In the genomic region with DNA sequence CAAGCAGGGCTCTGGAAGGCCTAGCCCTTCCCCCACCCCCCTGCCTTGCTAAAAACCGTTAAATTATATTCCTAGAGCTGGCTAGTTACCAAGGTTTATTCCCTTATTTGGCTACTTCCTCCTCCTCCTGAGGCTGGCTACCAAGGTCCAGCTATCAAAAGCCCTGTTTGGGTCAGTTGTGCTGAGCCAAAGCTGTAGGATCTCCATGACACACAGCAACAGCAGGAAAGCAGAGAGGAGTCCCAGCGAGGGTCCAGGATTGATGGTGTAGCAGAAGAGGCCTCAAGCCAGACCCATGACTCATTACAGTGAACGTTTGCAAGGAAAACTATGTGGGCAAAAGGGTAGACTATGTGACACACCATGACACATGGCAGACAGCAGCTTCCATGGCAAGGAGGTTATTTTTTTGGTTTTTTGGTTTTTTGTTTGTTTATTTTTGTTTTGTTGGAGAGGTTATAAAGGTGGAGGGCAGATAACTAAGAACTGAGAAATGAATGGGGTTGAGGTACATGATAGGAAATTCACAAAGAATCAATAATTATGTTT, we compare ENCODE assay signal across 17 mouse cellular contexts. TPM values are rescaled to one million over a fixed set of nuclear protein-coding genes. Genes with fewer than 3 reads are reported as not detected.
DNase-seq lines count a peak whose midpoint lies in the region; ATAC-seq and TF ChIP-seq lines count a peak whose summit lies in the region.
"Had no signal": no experiment of that assay in that cellular context is flagged by ENCODE, and none has a peak within 500 bp of the region (broad histone marks: within the 10 kb centered on the region; RNA-seq: fewer than 3 reads in every experiment).

No protein-coding gene starts in this region.

- CTCF ChIA-PET in Patski (lab: Charles Lee), result no interaction called here

- H3K27me3 ChIP-seq in heart, embryonic 10.5 days (ENCODE audit: insufficient read depth, poor library complexity, severe bottlenecking), result no peaks in the 10 kb centered on the region
- H3K27me3 ChIP-seq in midbrain, embryonic 10.5 days (ENCODE audit: low read depth, poor library complexity, severe bottlenecking), result no peaks in the 10 kb centered on the region
- no peaks in the 10 kb centered on the region for H3K27me3 ChIP-seq in midbrain, embryonic 14.5 days (ENCODE audit: control insufficient read depth, insufficient read depth, low read length)
- H3K27me3 ChIP-seq in Patski, result no peaks in the 10 kb centered on the region
- H3K27me3 ChIP-seq in forebrain, postnatal 0 days (ENCODE audit: insufficient read depth, low read length), result no peaks in the 10 kb centered on the region
- H3K27me3 ChIP-seq: forebrain, embryonic 13.5 days; hindbrain, embryonic 12.5 days; limb, embryonic 12.5 days; liver, embryonic 12.5 days had no signal

- DNase-seq in heart, embryonic 10.5 days (ENCODE audit: low spot score), result no peak
- no peak for DNase-seq in heart, adult 18-20 months
- no peak for DNase-seq in midbrain, embryonic 10.5 days (ENCODE audit: low spot score)
- DNase-seq in midbrain, embryonic 14.5 days, result no peak
- DNase-seq in Patski (ENCODE audit: low read depth, low spot score), result no peak
- no peak for DNase-seq in layer of hippocampus, postnatal 25 days (ENCODE audit: extremely low spot score in 1 of 2, low spot score in 1 of 2)
- DNase-seq in forebrain, postnatal 0 days, result no peak
- DNase-seq: cerebellum, adult 8-10 months; heart, postnatal 10 days; lung, adult 2 months; retina, postnatal 1 day had no signal

- no peak overlapping the region for H3K4me2 ChIP-seq in midbrain, embryonic 14.5 days (ENCODE audit: low read length)
- H3K4me2 ChIP-seq in forebrain, postnatal 0 days (ENCODE audit: low read depth), result no peak overlapping the region
- H3K4me2 ChIP-seq: forebrain, embryonic 13.5 days; hindbrain, embryonic 12.5 days; limb, embryonic 12.5 days; liver, embryonic 12.5 days had no signal

- 45% methylated on average over 3 of the region's 3 CpGs for WGBS in heart, embryonic 10.5 days
- WGBS in midbrain, embryonic 10.5 days, result 64% methylated on average over 3 of the region's 3 CpGs
- 61% methylated on average over 3 of the region's 3 CpGs for WGBS in midbrain, embryonic 14.5 days
- 57% methylated on average over 3 of the region's 3 CpGs for WGBS in forebrain, postnatal 0 days

- H3K9me3 ChIP-seq in heart, embryonic 10.5 days, result no peaks in the 10 kb centered on the region
- no peaks in the 10 kb centered on the region for H3K9me3 ChIP-seq in midbrain, embryonic 10.5 days (replicated peaks)
- H3K9me3 ChIP-seq in midbrain, embryonic 14.5 days (ENCODE audit: control insufficient read depth, low read length), result no peaks in the 10 kb centered on the region
- no peaks in the 10 kb centered on the region for H3K9me3 ChIP-seq in forebrain, postnatal 0 days (ENCODE audit: low read length)
- H3K9me3 ChIP-seq: forebrain, embryonic 13.5 days; G1E; hindbrain, embryonic 12.5 days; limb, embryonic 12.5 days; liver, embryonic 12.5 days had no signal

- POLR2A ChIA-PET in Patski (lab: Charles Lee), result no interaction called here

- no peak overlapping the region for H3K4me3 ChIP-seq in heart, embryonic 10.5 days
- H3K4me3 ChIP-seq in midbrain, embryonic 10.5 days, result no peak overlapping the region
- H3K4me3 ChIP-seq in midbrain, embryonic 14.5 days (replicated peaks; ENCODE audit: low read depth, low read length), result no peak overlapping the region
- no peak overlapping the region for H3K4me3 ChIP-seq in forebrain, postnatal 0 days (ENCODE audit: low read depth, low read length)
- H3K4me3 ChIP-seq: forebrain, embryonic 13.5 days; hindbrain, embryonic 12.5 days; limb, embryonic 12.5 days; liver, embryonic 12.5 days had no signal

- no peak overlapping the region for H3K9ac ChIP-seq in midbrain, embryonic 14.5 days (replicated peaks; ENCODE audit: low read length)
- no peak overlapping the region for H3K9ac ChIP-seq in forebrain, postnatal 0 days
- H3K9ac ChIP-seq: forebrain, embryonic 13.5 days; hindbrain, embryonic 12.5 days; limb, embryonic 12.5 days; liver, embryonic 12.5 days had no signal

- H3K36me3 ChIP-seq in heart, embryonic 10.5 days, result no peaks in the 10 kb centered on the region
- H3K36me3 ChIP-seq in midbrain, embryonic 10.5 days, result no peaks in the 10 kb centered on the region
- H3K36me3 ChIP-seq in midbrain, embryonic 14.5 days (ENCODE audit: control insufficient read depth, insufficient read depth, low read length), result no peaks in the 10 kb centered on the region
- no peaks in the 10 kb centered on the region for H3K36me3 ChIP-seq in forebrain, postnatal 0 days (ENCODE audit: insufficient read depth)
- H3K36me3 ChIP-seq: G1E; hindbrain, embryonic 12.5 days; limb, embryonic 12.5 days; liver, embryonic 12.5 days had no signal

- no peak for ATAC-seq in midbrain, embryonic 14.5 days (ENCODE audit: low FRiP score, low TSS enrichment)
- ATAC-seq in Patski, result peak; percentile 16
- ATAC-seq in forebrain, postnatal 0 days, result no peak
- ATAC-seq: forebrain, embryonic 13.5 days; liver, embryonic 12.5 days had no signal

- H3K27ac ChIP-seq in heart, embryonic 10.5 days, result 0 out of 2 replicates have a peak overlapping the region, but pooled peaks have one; percentile 2
- H3K27ac ChIP-seq in midbrain, embryonic 10.5 days (replicated peaks), result 0 out of 2 replicates have a peak overlapping the region, but pooled peaks have one; percentile 42
- H3K27ac ChIP-seq in midbrain, embryonic 14.5 days (replicated peaks; ENCODE audit: low read depth, low read length), result no peak overlapping the region
- H3K27ac ChIP-seq in forebrain, postnatal 0 days (ENCODE audit: low read depth, low read length), result no peak overlapping the region
- H3K27ac ChIP-seq: forebrain, embryonic 13.5 days; hindbrain, embryonic 12.5 days; limb, embryonic 12.5 days; liver, embryonic 12.5 days; stomach, postnatal 0 days had no signal

- in situ Hi-C loops in Patski (cut with MboI; ENCODE audit: low pct_unique_long_range_greater_than_20kb), result no loop called here

- H3K4me1 ChIP-seq in heart, embryonic 10.5 days, result peaks cover 27% of the 10 kb centered on the region; the same call in 1 of the 2 replicates
- H3K4me1 ChIP-seq in midbrain, embryonic 10.5 days, result peaks cover 5% of the 10 kb centered on the region; the same call in 1 of the 2 replicates
- no peaks in the 10 kb centered on the region for H3K4me1 ChIP-seq in midbrain, embryonic 14.5 days (ENCODE audit: control insufficient read depth, insufficient read depth, low read length)
- H3K4me1 ChIP-seq in forebrain, postnatal 0 days (ENCODE audit: insufficient read depth), result no peaks in the 10 kb centered on the region
- H3K4me1 ChIP-seq: forebrain, embryonic 13.5 days; hindbrain, embryonic 12.5 days; limb, embryonic 12.5 days had no signal

- no peak for TF ChIP-seq CTCF in Patski (IDR thresholded peaks at IDR 0.05)
- TF ChIP-seq CTCF in forebrain, postnatal 0 days (IDR thresholded peaks at IDR 0.05; ENCODE audit: low read depth), result no peak

RNA-seq across cellular contexts. Expression of a gene that starts 21.4 kb away (rescaled TPM):
- 23.6 and 25.9 TPM in 2 replicates for polyA plus RNA-seq in heart, embryonic 10.5 days (2016; fragmentation: Nextera tagmentation; extraction: Ambion mirVana)
- 10 to 100 TPM; 27.9 to 29.5 TPM for total RNA-seq in heart, adult 18-20 months (2021)
- 9.8 and 10.6 TPM in 2 replicates for polyA plus RNA-seq in midbrain, embryonic 10.5 days (2016; fragmentation: Nextera tagmentation; extraction: Ambion mirVana)
- polyA plus RNA-seq in midbrain, embryonic 14.5 days (2014; fragmentation: Nextera tagmentation; extraction: Ambion mirVana), result 4.4 and 8.8 TPM in 2 replicates
- polyA plus RNA-seq in Patski (2021), result 65.2 TPM
- total RNA-seq in layer of hippocampus, postnatal 25 days (2021), result 1 to 10 TPM; 7.6 to 8.5 TPM
- total RNA-seq in forebrain, postnatal 0 days (2014; rRNA removed), result 5.1 and 8.8 TPM in 2 replicates
- polyA plus RNA-seq in forebrain, postnatal 0 days (2015; fragmentation: Nextera tagmentation; extraction: Ambion mirVana), result 4.9 and 6.2 TPM in 2 replicates
- polyA plus RNA-seq: G1E had no signal

Comparison
In these comparisons a context has a peak if more than half of its experiments do, and no peak if none do; other contexts are left out.
1. H3K27ac ChIP-seq: peak in heart, embryonic 10.5 days (single experiment) and midbrain, embryonic 10.5 days (single experiment); none in midbrain, embryonic 14.5 days (single experiment) and forebrain, postnatal 0 days (single experiment).